Mouse (Mus musculus) kidney, postnatal 0 days (tissue): ENCODE results near the gene Sppl2a. TPM values are rescaled to one million over a fixed set of nuclear protein-coding genes. Genes with fewer than 3 reads are reported as not detected.
A peak's percentile ranks its signal among the peaks of the same experiment; 100 is the strongest.
"Not testable (repeated sequence)": the region's sequence is repeated elsewhere in the genome, so short reads cannot be mapped to it uniquely, and the experiment has no call there.

Experiments
- ATAC-seq: fragments of 200-750 bp; cut with Nextera tagmentation; replicated peaks from 2 replicates; pipeline ENCODE4 v1.8.0; 2017; ENCODE audit warnings: low read depth, moderate number of reproducible peaks, moderate TSS enrichment, moderate library complexity; ENCODE audit not compliant: low FRiP score
- DNase-seq: peaks from one replicate; pipeline ENCODE4 v3.0.0-alpha.2; 2016; ENCODE audit warnings: low spot score
- H3K27ac ChIP-seq: fragments of 300-500 bp; sonication (generic); 2 replicates; pipeline ENCODE4 v1.5.1; 2014; ENCODE audit warnings: mild to moderate bottlenecking
- H3K27me3 ChIP-seq: fragments of 300-500 bp; sonication (generic); 2 replicates; pipeline ENCODE4 v1.6.1; 2014; ENCODE audit warnings: low read length, mixed read lengths; ENCODE audit not compliant: insufficient read depth
- H3K36me3 ChIP-seq: fragments of 300-500 bp; sonication (generic); 2 replicates; pipeline ENCODE4 v1.6.1; 2014; ENCODE audit warnings: low read length, mixed read lengths; ENCODE audit not compliant: insufficient read depth
- H3K4me1 ChIP-seq: fragments of 300-500 bp; sonication (generic); replicated peaks from 2 replicates; pipeline ENCODE4 v1.6.1; 2014; ENCODE audit warnings: antibody characterized with exemption, low read length, mixed read lengths; ENCODE audit not compliant: insufficient read depth
- H3K4me2 ChIP-seq: fragments of 300-500 bp; sonication (generic); 2 replicates; pipeline ENCODE4 v1.6.1; 2014; ENCODE audit warnings: mild to moderate bottlenecking, low read length, moderate library complexity, mixed read lengths
- H3K4me3 ChIP-seq: fragments of 300-500 bp; sonication (generic); replicated peaks from 2 replicates; pipeline ENCODE4 v1.5.1; 2014; ENCODE audit warnings: low read depth, low read length
- H3K9ac ChIP-seq: fragments of 300-500 bp; sonication (generic); 2 replicates; pipeline ENCODE4 v1.6.1; 2014; ENCODE audit warnings: low read depth, low read length
- H3K9me3 ChIP-seq: fragments of 300-500 bp; sonication (generic); replicated peaks from 2 replicates; pipeline ENCODE4 v1.6.1; 2016; ENCODE audit warnings: low read length, inconsistent platforms, mixed read lengths
- CTCF ChIP-seq: IDR thresholded peaks from 2 replicates; pipeline ENCODE4 v1.5.1; 2016; ENCODE audit warnings: antibody characterized with exemption, low read depth, mild to moderate bottlenecking, moderate library complexity
- WGBS: fragments of 180-500 bp; shearing (Covaris S2); extraction: QIAGEN DNeasy Blood & Tissue Kit; methylation state at CpG from one replicate; pipeline ENCODE4 v1.1.7; 2014; 5-methylcytosine and 5-hydroxymethylcytosine counted together
- polyA plus RNA-seq: library from polyadenylated mRNA; unstranded; fragments of >200 nt; fragmentation: Nextera tagmentation; extraction: Ambion mirVana; gene quantifications from 2 replicates; pipeline ENCODE4 v1.2.1, GENCODE M21; 2015

Gene Sppl2a
- polyA plus RNA-seq, 1 experiment from 2014 or later: 47.8 TPM

DNA sequence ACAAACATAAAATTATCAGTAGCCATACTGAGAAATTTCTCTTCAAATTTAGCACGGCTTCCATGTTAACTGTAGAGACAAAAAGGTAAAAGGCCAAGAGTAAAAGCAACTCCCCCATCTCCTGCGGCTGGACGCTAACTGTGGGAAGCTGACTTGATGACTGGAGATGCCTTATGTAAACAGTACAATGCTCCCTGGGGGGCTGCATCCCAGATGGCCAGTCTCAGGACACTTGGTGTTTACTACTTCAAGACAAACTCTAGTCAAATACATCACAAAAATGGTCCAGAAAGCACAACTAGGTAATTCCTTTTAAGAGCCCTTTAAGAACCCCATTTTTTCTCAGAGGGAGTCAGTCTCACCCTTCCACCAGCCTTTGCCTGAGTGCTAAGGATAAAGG lies 45.9 kb downstream of the Sppl2a start:
- no peak for ATAC-seq
- Histone ChIP-seq H3K4me2 (no peak overlapping the region), H3K36me3 (no peaks in the 10 kb centered on the region), H3K4me3 (no peak overlapping the region), H3K9ac (no peak overlapping the region), H3K4me1 (no peaks in the 10 kb centered on the region), H3K27me3 (no peaks in the 10 kb centered on the region), H3K9me3 (no peaks in the 10 kb centered on the region), H3K27ac (no peak overlapping the region)
- TF ChIP-seq CTCF: no peak
- no peak for DNase-seq
- 35% methylated on average over 3 of the region's 3 CpGs for WGBS

DNA sequence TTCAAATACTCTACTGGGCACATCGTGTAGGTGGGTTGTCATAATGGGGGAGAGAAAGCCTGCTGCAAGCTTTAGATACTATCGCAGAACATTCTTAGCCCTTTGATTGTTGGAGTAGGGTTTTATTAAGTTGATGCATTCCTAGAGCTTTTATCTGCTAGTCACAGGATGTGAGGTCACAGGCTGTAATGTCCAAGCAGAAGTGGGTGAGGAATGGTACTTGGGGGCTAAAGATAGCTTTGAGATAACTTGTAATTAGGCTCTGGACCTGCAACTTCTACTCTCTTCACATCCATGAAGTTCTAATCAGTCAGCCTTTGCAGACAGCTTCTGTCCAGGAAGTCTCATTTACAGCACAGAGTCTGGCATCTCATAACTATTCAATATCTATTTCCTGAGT lies 47.2 kb downstream of the Sppl2a start:
- Histone ChIP-seq H3K36me3 (no peaks in the 10 kb centered on the region), H3K4me3 (no peak overlapping the region), H3K4me2 (no peak overlapping the region), H3K4me1 (no peaks in the 10 kb centered on the region), H3K9ac (no peak overlapping the region), H3K27ac (no peak overlapping the region), H3K9me3 (no peaks in the 10 kb centered on the region), H3K27me3 (no peaks in the 10 kb centered on the region)
- no peak for TF ChIP-seq CTCF
- WGBS: 59% methylated on average over 2 of the region's 2 CpGs
- DNase-seq (no peak), ATAC-seq (no peak)

DNA sequence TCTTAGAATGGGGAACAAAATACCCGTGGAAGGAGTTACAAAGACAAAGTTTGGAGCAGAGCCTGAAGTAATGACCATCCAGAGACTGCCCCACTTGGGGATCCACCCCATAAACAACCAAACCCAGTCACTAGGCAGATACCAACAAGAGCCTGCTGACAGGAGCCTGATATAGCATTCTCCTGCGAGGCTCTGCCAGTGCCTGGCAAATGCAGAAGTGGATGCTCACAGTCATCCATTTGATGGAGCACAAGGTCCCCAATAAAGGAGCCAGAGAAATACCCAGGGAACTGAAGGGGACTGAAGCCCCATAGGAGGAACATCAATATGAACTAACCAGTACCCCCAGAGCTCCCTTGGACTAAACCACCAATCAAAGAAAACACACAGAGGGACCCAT lies 50.3 kb downstream of the Sppl2a start:
- WGBS: 60% methylated on average over 2 of the region's 2 CpGs
- H3K9me3 ChIP-seq, H3K4me3 ChIP-seq, H3K9ac ChIP-seq, H3K4me1 ChIP-seq, DNase-seq, H3K27ac ChIP-seq, H3K4me2 ChIP-seq, H3K27me3 ChIP-seq, H3K36me3 ChIP-seq, ATAC-seq: not testable (repeated sequence)

DNA sequence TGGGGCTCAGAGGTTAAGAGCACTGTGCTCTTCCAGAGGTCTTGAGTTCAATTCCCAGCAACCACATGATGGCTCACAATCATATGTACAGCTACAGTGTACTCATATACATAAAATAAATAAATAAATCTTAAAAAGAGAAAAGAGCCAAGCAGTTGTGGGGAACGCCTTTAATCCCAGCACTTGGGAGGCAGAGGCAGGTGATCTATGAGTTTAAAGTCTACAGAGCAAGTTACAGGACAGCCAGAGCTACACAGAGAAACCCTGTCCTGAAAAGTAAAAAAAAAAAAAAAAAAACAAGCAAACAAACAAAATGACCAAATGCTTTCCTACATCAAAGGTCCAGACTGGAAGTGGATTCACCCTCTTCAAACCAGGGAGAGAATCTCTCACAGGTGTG lies 55.0 kb downstream of the Sppl2a start:
- 88% methylated on average over 1 of the region's 1 CpGs for WGBS
- Histone ChIP-seq H3K27me3 (no peaks in the 10 kb centered on the region), H3K4me1 (no peaks in the 10 kb centered on the region), H3K27ac (no peak overlapping the region), H3K4me3 (no peak overlapping the region), H3K4me2 (no peak overlapping the region), H3K9me3 (no peaks in the 10 kb centered on the region), H3K36me3 (no peaks in the 10 kb centered on the region), H3K9ac (no peak overlapping the region)
- ATAC-seq (no peak), DNase-seq (no peak)
- TF ChIP-seq CTCF: no peak

DNA sequence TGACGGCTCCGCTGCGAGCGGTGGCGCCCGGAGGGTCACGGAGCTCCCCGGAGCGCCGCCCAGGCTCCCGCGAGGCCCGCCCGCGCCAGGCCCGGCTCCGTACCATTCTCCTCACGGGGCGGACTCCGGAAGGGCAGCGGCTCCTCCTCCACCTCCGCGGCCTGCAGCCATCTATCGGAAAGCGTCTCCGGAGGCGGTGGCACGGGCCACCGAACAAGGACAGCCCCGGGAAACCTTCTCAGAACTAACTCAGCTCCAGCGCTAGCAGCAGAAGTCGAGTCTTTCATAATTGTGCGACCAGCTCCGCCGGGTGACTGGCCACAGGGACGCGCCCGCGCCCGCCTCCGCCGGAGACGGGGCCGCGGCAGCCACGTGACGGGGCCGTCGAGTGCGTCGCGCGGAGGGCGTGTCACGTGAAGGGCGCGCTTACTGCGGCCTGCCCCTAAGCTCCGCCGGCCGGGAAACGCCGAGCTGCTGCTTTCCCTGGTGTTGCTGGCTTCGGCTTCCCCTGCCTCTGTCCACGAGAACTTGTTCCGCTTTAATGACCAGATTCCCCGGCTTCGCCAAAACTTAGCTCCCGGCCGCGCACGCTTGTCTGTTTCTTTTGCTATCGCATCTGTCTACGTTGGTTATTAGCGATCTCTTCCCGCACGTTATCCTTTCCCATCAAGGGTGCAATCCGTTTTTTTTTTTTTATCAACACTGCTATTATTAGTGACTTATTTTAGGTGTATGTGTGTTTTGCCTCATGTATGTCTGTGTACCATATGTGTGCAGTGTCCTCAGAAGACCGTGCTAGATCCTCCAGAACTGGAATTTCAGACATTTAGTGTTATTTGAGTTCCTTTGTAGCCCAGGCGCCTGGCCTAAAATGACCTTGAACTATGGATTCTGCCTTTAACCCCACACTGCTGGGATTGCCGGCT lies 56.9 kb downstream of the Sppl2a start, which contains the start of gene Trpm7:
TSS of gene Trpm7 (minus strand) at position 360 of the 926 bp plus-strand sequence.
- no peak for TF ChIP-seq CTCF
- Histone ChIP-seq H3K36me3 (no peaks in the 10 kb centered on the region), H3K4me2 (peak within 1 kb of the TSS; percentile 62), H3K9me3 (no peaks in the 10 kb centered on the region), H3K9ac (peak within 1 kb of the TSS; percentile 86), H3K27ac (peak within 1 kb of the TSS; percentile 97), H3K4me1 (no peaks in the 10 kb centered on the region), H3K27me3 (no peaks in the 10 kb centered on the region), H3K4me3 (peak within 1 kb of the TSS; percentile 70)
- ATAC-seq: peak; percentile 98
- WGBS: under 1% methylated on average over 78 of the region's 81 CpGs
- peak; percentile 97 for DNase-seq

DNA sequence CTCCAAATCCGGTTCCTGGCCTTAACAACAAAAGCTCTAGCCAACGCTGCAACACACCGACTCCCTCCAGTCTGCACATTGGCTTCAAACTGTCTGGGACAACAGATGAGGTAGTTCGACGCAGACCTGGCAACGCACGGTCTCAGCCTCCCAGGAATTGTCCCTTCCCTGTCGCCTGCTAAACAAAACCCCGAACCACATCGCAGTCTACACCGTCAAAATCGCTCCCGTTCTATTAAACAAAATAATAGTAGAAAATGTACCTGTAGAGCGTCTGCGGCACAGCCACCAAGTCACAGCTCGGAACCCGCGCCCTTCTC lies 57.6 kb downstream of the Sppl2a start:
- TF ChIP-seq CTCF: no peak
- peak overlapping the region; percentile 62 for H3K4me2 ChIP-seq
- peak overlapping the region; percentile 97 for H3K27ac ChIP-seq
- H3K9me3 ChIP-seq: no peaks in the 10 kb centered on the region
- DNase-seq: peak; percentile 63
- no peaks in the 10 kb centered on the region for H3K27me3 ChIP-seq
- no peaks in the 10 kb centered on the region for H3K4me1 ChIP-seq
- peak; percentile 25 for ATAC-seq
- H3K36me3 ChIP-seq: no peaks in the 10 kb centered on the region
- WGBS: under 1% methylated on average over 18 of the region's 18 CpGs
- peak overlapping the region; percentile 70 for H3K4me3 ChIP-seq
- H3K9ac ChIP-seq: peak overlapping the region; percentile 86
